Mouse (Mus musculus): ENCODE results near the gene Cdhr3.
"Not testable (repeated sequence)": the region's sequence is repeated elsewhere in the genome, so short reads cannot be mapped to it uniquely, and the experiment has no call there.

Cdhr3 gene

GRCm38 (mm10) chr12:33076309-33076708 lies 16.4 kb downstream of the Cdhr3 start:
- no peak for DNase-seq (ENCODE audit: low read depth in 2 of 2, low spot score in 2 of 2)

- DNase-seq (ENCODE audit: low read depth in 2 of 2, low spot score in 2 of 2) = no peak
These were observed 20.6 kb downstream of the Cdhr3 start for GRCm38 (mm10) chr12:33071901-33072672.

GRCm38 (mm10) chr12:33068977-33069376 lies 23.7 kb downstream of the Cdhr3 start:
- no peak for DNase-seq (ENCODE audit: low read depth in 2 of 2, low spot score in 2 of 2)

GRCm38 (mm10) chr12:33066355-33066754 lies 26.3 kb downstream of the Cdhr3 start:
- no peak for DNase-seq (ENCODE audit: low read depth in 2 of 2, low spot score in 2 of 2)

- DNase-seq (ENCODE audit: low read depth in 2 of 2, low spot score in 2 of 2) = no peak
These were observed 27.5 kb downstream of the Cdhr3 start for GRCm38 (mm10) chr12:33065162-33065561.

GRCm38 (mm10) chr12:33064266-33064665 lies 28.4 kb downstream of the Cdhr3 start:
- DNase-seq (ENCODE audit: low read depth in 2 of 2, low spot score in 2 of 2) = no peak

GRCm38 (mm10) chr12:33063250-33063649 lies 29.4 kb downstream of the Cdhr3 start:
- DNase-seq (ENCODE audit: low read depth in 2 of 2, low spot score in 2 of 2) = no peak

- DNase-seq (ENCODE audit: low read depth in 2 of 2, low spot score in 2 of 2) = not testable (repeated sequence)
These were observed 30.3 kb downstream of the Cdhr3 start for GRCm38 (mm10) chr12:33062379-33062778.

GRCm38 (mm10) chr12:33061651-33062050 lies 31.0 kb downstream of the Cdhr3 start:
- no peak for DNase-seq (ENCODE audit: low read depth in 2 of 2, low spot score in 2 of 2)

- DNase-seq (ENCODE audit: low read depth in 2 of 2, low spot score in 2 of 2) = no peak
These were observed 35.2 kb downstream of the Cdhr3 start for GRCm38 (mm10) chr12:33057231-33058048.

- DNase-seq (ENCODE audit: low read depth in 2 of 2, low spot score in 2 of 2) = no peak
These were observed 36.1 kb downstream of the Cdhr3 start for GRCm38 (mm10) chr12:33056574-33056973.

GRCm38 (mm10) chr12:33056074-33056473 lies 36.6 kb downstream of the Cdhr3 start:
- DNase-seq (ENCODE audit: low read depth in 2 of 2, low spot score in 2 of 2) = no peak

- DNase-seq (ENCODE audit: low read depth in 2 of 2, low spot score in 2 of 2) = no peak
These were observed 38.9 kb downstream of the Cdhr3 start for GRCm38 (mm10) chr12:33053746-33054145.

- no peak for DNase-seq (ENCODE audit: low read depth in 2 of 2, low spot score in 2 of 2)
These were observed 39.4 kb downstream of the Cdhr3 start for GRCm38 (mm10) chr12:33053311-33053710.

- peak in 1 of 2 experiments; percentile 24 for DNase-seq (ENCODE audit: low read depth in 2 of 2, low spot score in 2 of 2)
These were observed 44.3 kb downstream of the Cdhr3 start for GRCm38 (mm10) chr12:33048391-33048790.

GRCm38 (mm10) chr12:33046434-33046833 lies 46.2 kb downstream of the Cdhr3 start:
- no peak for DNase-seq (ENCODE audit: low read depth in 2 of 2, low spot score in 2 of 2)

- no peak for DNase-seq (ENCODE audit: low read depth in 2 of 2, low spot score in 2 of 2)
These were observed 46.9 kb downstream of the Cdhr3 start for GRCm38 (mm10) chr12:33045533-33046361.

- DNase-seq (ENCODE audit: low read depth in 2 of 2, low spot score in 2 of 2) = no peak
These were observed 51.2 kb downstream of the Cdhr3 start for GRCm38 (mm10) chr12:33041476-33041875.

- no peak for DNase-seq (ENCODE audit: low read depth in 2 of 2, low spot score in 2 of 2)
These were observed 51.9 kb downstream of the Cdhr3 start for GRCm38 (mm10) chr12:33040811-33041210.

GRCm38 (mm10) chr12:33038676-33039075 lies 54.0 kb downstream of the Cdhr3 start:
- DNase-seq (ENCODE audit: low read depth in 2 of 2, low spot score in 2 of 2) = no peak
